16 mouse cellular contexts compared by ENCODE assay signal in the genomic region with DNA sequence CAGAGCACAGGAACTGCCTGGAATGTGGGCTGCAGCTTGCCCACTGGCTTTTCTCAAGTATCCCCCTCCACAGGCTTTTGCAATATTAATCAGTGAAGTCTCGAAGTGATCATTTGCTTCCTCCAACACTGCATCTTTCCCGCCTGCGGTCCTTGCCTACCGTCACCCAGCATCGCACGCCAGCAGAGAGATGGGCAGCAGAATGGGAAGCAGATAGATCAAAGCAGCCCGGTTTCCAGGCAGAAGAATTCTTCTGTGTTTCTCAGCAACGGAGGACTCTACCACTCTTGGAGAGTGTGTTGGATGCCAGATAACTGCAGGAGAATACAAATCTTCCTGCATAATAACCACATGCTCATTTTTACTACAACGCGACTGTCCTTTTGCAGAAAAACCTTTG.
A peak's percentile ranks its signal among the peaks of the same experiment; 100 is the strongest.
DNase-seq lines count a peak whose midpoint lies in the region; ATAC-seq and TF ChIP-seq lines count a peak whose summit lies in the region.
"Had no signal": no experiment of that assay in that cellular context is flagged by ENCODE, and none has a peak within 500 bp of the region (broad histone marks: within the 10 kb centered on the region; RNA-seq: fewer than 3 reads in every experiment).

No protein-coding gene starts in this region.

- H3K9ac ChIP-seq in forebrain, embryonic 14.5 days (ENCODE audit: low read length), result no peak overlapping the region
- no peak overlapping the region for H3K9ac ChIP-seq in forebrain, embryonic 12.5 days
- H3K9ac ChIP-seq in hindbrain, postnatal 0 days (replicated peaks; ENCODE audit: low read length), result no peak overlapping the region
- no peak overlapping the region; the same call in 1 of the 2 replicates for H3K9ac ChIP-seq in midbrain, embryonic 14.5 days (replicated peaks; ENCODE audit: low read length)
- H3K9ac ChIP-seq: heart, embryonic 12.5 days; liver, embryonic 13.5 days; neural tube, embryonic 12.5 days had no signal

- no peak overlapping the region for H3K27ac ChIP-seq in forebrain, embryonic 14.5 days (ENCODE audit: low read depth, low read length)
- no peak overlapping the region for H3K27ac ChIP-seq in forebrain, embryonic 12.5 days
- peak overlapping the region; percentile 32; the same call in 1 of the 2 replicates for H3K27ac ChIP-seq in hindbrain, postnatal 0 days
- peak overlapping the region; percentile 45; the same call in 1 of the 2 replicates for H3K27ac ChIP-seq in midbrain, embryonic 14.5 days (replicated peaks; ENCODE audit: low read depth, low read length)
- H3K27ac ChIP-seq: liver, embryonic 13.5 days; neural tube, embryonic 12.5 days had no signal

- H3K27me3 ChIP-seq in forebrain, embryonic 14.5 days (replicated peaks; ENCODE audit: control insufficient read depth, insufficient read depth, low read length), result no peaks in the 10 kb centered on the region
- H3K27me3 ChIP-seq in forebrain, embryonic 12.5 days, result no peaks in the 10 kb centered on the region
- no peaks in the 10 kb centered on the region for H3K27me3 ChIP-seq in hindbrain, postnatal 0 days (ENCODE audit: insufficient read depth, low read length)
- no peaks in the 10 kb centered on the region for H3K27me3 ChIP-seq in midbrain, embryonic 14.5 days (ENCODE audit: control insufficient read depth, insufficient read depth, low read length)
- H3K27me3 ChIP-seq: heart, embryonic 12.5 days; liver, embryonic 13.5 days; neural tube, embryonic 12.5 days had no signal

- no peaks in the 10 kb centered on the region for H3K9me3 ChIP-seq in forebrain, embryonic 14.5 days (replicated peaks; ENCODE audit: control insufficient read depth, low read length)
- no peaks in the 10 kb centered on the region for H3K9me3 ChIP-seq in forebrain, embryonic 12.5 days
- no peaks in the 10 kb centered on the region for H3K9me3 ChIP-seq in hindbrain, postnatal 0 days (ENCODE audit: low read length)
- H3K9me3 ChIP-seq in midbrain, embryonic 14.5 days (ENCODE audit: control insufficient read depth, low read length), result no peaks in the 10 kb centered on the region
- H3K9me3 ChIP-seq: heart, embryonic 12.5 days; liver, embryonic 13.5 days; neural tube, embryonic 12.5 days had no signal

- ATAC-seq in forebrain, embryonic 14.5 days, result peak; percentile 66; the same call in 1 of the 2 replicates
- no peak for ATAC-seq in forebrain, embryonic 12.5 days (ENCODE audit: low FRiP score)
- ATAC-seq in hindbrain, postnatal 0 days, result peak; percentile 87
- peak; percentile 53; the same call in 1 of the 2 replicates for ATAC-seq in midbrain, embryonic 14.5 days (ENCODE audit: low FRiP score, low TSS enrichment)
- ATAC-seq: inflammation-experienced regulatory T-cells, adult 6 months had no signal

- 57% methylated on average over 10 of the region's 10 CpGs for WGBS in forebrain, embryonic 14.5 days
- WGBS in forebrain, embryonic 12.5 days, result 70% methylated on average over 10 of the region's 10 CpGs
- 8% methylated on average over 10 of the region's 10 CpGs for WGBS in hindbrain, postnatal 0 days
- 7% methylated on average over 10 of the region's 10 CpGs for WGBS in midbrain, embryonic 14.5 days

- H3K4me3 ChIP-seq in forebrain, embryonic 14.5 days (ENCODE audit: low read depth, low read length), result no peak overlapping the region
- H3K4me3 ChIP-seq in forebrain, embryonic 12.5 days (replicated peaks), result no peak overlapping the region
- H3K4me3 ChIP-seq in hindbrain, postnatal 0 days (ENCODE audit: low read length), result no peak overlapping the region
- H3K4me3 ChIP-seq in midbrain, embryonic 14.5 days (replicated peaks; ENCODE audit: low read depth, low read length), result no peak overlapping the region
- H3K4me3 ChIP-seq: heart, embryonic 12.5 days; liver, embryonic 13.5 days; neural tube, embryonic 12.5 days had no signal

- peak; percentile 59 for DNase-seq in forebrain, embryonic 14.5 days (ENCODE audit: low spot score)
- peak; percentile 80 for DNase-seq in brain, embryonic 14.5 days (ENCODE audit: low read depth)
- DNase-seq in hindbrain, postnatal 0 days (ENCODE audit: low spot score), result peak; percentile 70
- peak; percentile 79 for DNase-seq in midbrain, embryonic 14.5 days
- DNase-seq in thymus, postnatal 4 days, result no peak
- no peak for DNase-seq in thymus, postnatal 25 days
- no peak for DNase-seq in adrenal gland, adult 8-10 months
- DNase-seq: B cell, adult 2 months; cerebellum, adult 2 months; kidney, postnatal 36 days; liver, embryonic 13.5 days; lung, postnatal 4 days had no signal

- no peak for TF ChIP-seq POLR2A in brain, embryonic 14.5 days (IDR thresholded peaks at IDR 0.05; ENCODE audit: borderline replicate concordance, extremely low read depth, insufficient read depth, insufficient read length, poor library complexity, severe bottlenecking)

- no peak overlapping the region for H3K4me2 ChIP-seq in forebrain, embryonic 14.5 days (ENCODE audit: low read length)
- no peak overlapping the region for H3K4me2 ChIP-seq in forebrain, embryonic 12.5 days
- peak overlapping the region; percentile 47 for H3K4me2 ChIP-seq in hindbrain, postnatal 0 days (ENCODE audit: low read depth, low read length)
- H3K4me2 ChIP-seq in midbrain, embryonic 14.5 days (ENCODE audit: low read length), result peak overlapping the region; percentile 44
- H3K4me2 ChIP-seq: heart, embryonic 12.5 days; liver, embryonic 13.5 days; neural tube, embryonic 12.5 days had no signal

- H3K4me1 ChIP-seq in forebrain, embryonic 14.5 days (ENCODE audit: control insufficient read depth, insufficient read depth, low read length), result 0 out of 2 replicates have a peak, but pooled peaks cover 5% of the 10 kb centered on the region
- H3K4me1 ChIP-seq in forebrain, embryonic 12.5 days, result peaks cover 6% of the 10 kb centered on the region
- H3K4me1 ChIP-seq in hindbrain, postnatal 0 days (ENCODE audit: insufficient read depth, low read length), result no peaks in the 10 kb centered on the region
- 0 out of 2 replicates have a peak, but pooled peaks cover 15% of the 10 kb centered on the region for H3K4me1 ChIP-seq in midbrain, embryonic 14.5 days (ENCODE audit: control insufficient read depth, insufficient read depth, low read length)
- H3K4me1 ChIP-seq: liver, embryonic 13.5 days; neural tube, embryonic 12.5 days had no signal

- no peaks in the 10 kb centered on the region for H3K36me3 ChIP-seq in forebrain, embryonic 14.5 days (ENCODE audit: control insufficient read depth, insufficient read depth, low read length)
- H3K36me3 ChIP-seq in forebrain, embryonic 12.5 days (replicated peaks), result no peaks in the 10 kb centered on the region
- H3K36me3 ChIP-seq in hindbrain, postnatal 0 days (ENCODE audit: insufficient read depth, low read length), result no peaks in the 10 kb centered on the region
- H3K36me3 ChIP-seq in midbrain, embryonic 14.5 days (ENCODE audit: control insufficient read depth, insufficient read depth, low read length), result no peaks in the 10 kb centered on the region
- H3K36me3 ChIP-seq: heart, embryonic 12.5 days; liver, embryonic 13.5 days; neural tube, embryonic 12.5 days had no signal

- TF ChIP-seq CTCF in brain, embryonic 14.5 days (IDR thresholded peaks at IDR 0.05; ENCODE audit: borderline replicate concordance, extremely low read depth, insufficient read depth, insufficient read length), result no peak
- TF ChIP-seq CTCF in hindbrain, postnatal 0 days (IDR thresholded peaks at IDR 0.05; ENCODE audit: low read depth), result no peak

Comparison
In these comparisons a context has a peak if more than half of its experiments do, and no peak if none do; other contexts are left out.
1. DNase-seq: peak in forebrain, embryonic 14.5 days (single experiment), brain, embryonic 14.5 days (single experiment), hindbrain, postnatal 0 days (single experiment) and midbrain, embryonic 14.5 days (single experiment); none in thymus, postnatal 4 days (single experiment), thymus, postnatal 25 days (single experiment) and adrenal gland, adult 8-10 months (single experiment).
2. H3K27ac ChIP-seq: peak in hindbrain, postnatal 0 days (single experiment) and midbrain, embryonic 14.5 days (single experiment); none in forebrain, embryonic 14.5 days (single experiment) and forebrain, embryonic 12.5 days (single experiment).
3. H3K4me2 ChIP-seq: peak in hindbrain, postnatal 0 days (single experiment) and midbrain, embryonic 14.5 days (single experiment); none in forebrain, embryonic 14.5 days (single experiment) and forebrain, embryonic 12.5 days (single experiment).